Mouse (Mus musculus) liver, postnatal 0 days (tissue): ENCODE results near the gene Trove2.

Experiments
- CTCF ChIP-seq: sonication (generic); IDR thresholded peaks from 2 replicates; pipeline ENCODE4 v1.5.1; 2016; ENCODE audit warnings: antibody characterized with exemption, low read depth
- EP300 ChIP-seq: IDR thresholded peaks from 2 replicates; pipeline ENCODE4 v1.6.1; 2016; ENCODE audit warnings: antibody characterized with exemption, low read depth, mild to moderate bottlenecking

DNA sequence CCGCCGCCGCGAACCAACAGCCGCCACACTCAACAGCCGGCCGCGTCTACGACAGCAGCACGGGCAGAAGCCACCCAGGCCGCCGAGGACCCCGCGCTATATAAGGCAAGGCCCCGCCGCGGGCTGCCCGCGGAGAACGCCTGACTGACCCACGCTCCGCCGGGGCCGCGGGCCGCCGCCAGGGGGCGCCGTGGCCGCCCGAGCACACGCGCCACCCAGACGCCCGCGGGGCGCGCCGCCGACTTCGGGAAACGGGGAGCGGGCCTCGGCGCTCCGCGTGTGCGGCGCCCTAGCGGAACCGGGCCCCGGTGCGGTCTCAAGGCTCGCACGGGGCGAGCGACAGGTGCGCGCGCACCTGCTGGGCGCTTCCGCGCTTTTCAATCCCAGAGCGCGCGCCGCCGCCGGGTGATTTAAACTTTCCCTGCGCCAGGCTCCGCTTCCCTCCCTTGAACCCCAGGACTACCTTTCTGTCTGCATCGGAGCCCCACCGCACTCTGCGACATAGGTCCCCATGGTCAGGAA lies 74.1 kb downstream of the Trove2 start, which contains the start of gene Cdc73:
- TF ChIP-seq CTCF (peak; percentile 57), EP300 (no peak)
